Mouse (Mus musculus) CH12.LX (cell line): Measurements from ENCODE around the gene Ip6k1. TPM values are rescaled to one million over a fixed set of nuclear protein-coding genes. Genes with fewer than 3 reads are reported as not detected.
A peak's percentile ranks its signal among the peaks of the same experiment; 100 is the strongest.

Source experiments
- DNase-seq: peaks from one replicate; pipeline ENCODE4 v3.0.0-alpha.2; 2013; ENCODE audit errors: extremely low read depth
- H3K27ac ChIP-seq: 2 replicates; pipeline ENCODE4 v1.5.1; 2012; ENCODE audit warnings: low read depth, mild to moderate bottlenecking, control low read depth, moderate library complexity; ENCODE audit not compliant: insufficient read depth
- H3K27me3 ChIP-seq: replicated peaks from 2 replicates; pipeline ENCODE3; 2012; ENCODE audit warnings: inconsistent platforms
- H3K36me3 ChIP-seq, 2 experiments: replicated peaks in 1 of 2; 2 replicates each; pipeline versions ENCODE3 to v1.6.1; 2012; ENCODE audit warnings: inconsistent platforms in 1 of 2, low read length in 1 of 2, mild to moderate bottlenecking in 1 of 2, mixed read lengths in 1 of 2, moderate library complexity in 1 of 2; ENCODE audit not compliant: control insufficient read depth in 1 of 2, insufficient read depth in 1 of 2
- H3K4me1 ChIP-seq, 2 experiments: 2 replicates each; pipeline ENCODE4 v1.6.1; 2012; ENCODE audit warnings: inconsistent platforms in 1 of 2, moderate library complexity in 1 of 2; ENCODE audit not compliant: insufficient read depth in 2 of 2, control insufficient read depth in 1 of 2
- H3K4me2 ChIP-seq: 2 replicates; pipeline ENCODE4 v1.6.1; 2012; ENCODE audit warnings: low read depth, mild to moderate bottlenecking, control low read depth; ENCODE audit not compliant: poor library complexity, insufficient read depth, severe bottlenecking
- H3K4me3 ChIP-seq, 3 experiments: fragments of 150-350 bp in 1 of 3; sonication (generic) in 1 of 3; replicated peaks in 1 of 3; 2 replicates each; pipeline versions ENCODE3 to v1.5.1; 2011 to 2012; ENCODE audit warnings: low read depth in 2 of 3, low read length in 2 of 3, mild to moderate bottlenecking in 2 of 3, moderate library complexity in 2 of 3, control low read depth in 1 of 3, improper control_type of control experiment in 1 of 3, inconsistent platforms in 1 of 3, mixed read lengths in 1 of 3; ENCODE audit not compliant: poor library complexity in 1 of 3
- H3K79me2 ChIP-seq: replicated peaks from 2 replicates; pipeline ENCODE4 v1.6.1; 2012; ENCODE audit warnings: mild to moderate bottlenecking, moderate library complexity; ENCODE audit not compliant: control insufficient read depth, poor library complexity, insufficient read depth, severe bottlenecking; ENCODE audit errors: extremely low read depth
- H3K9ac ChIP-seq: 2 replicates; pipeline ENCODE4 v1.6.1; 2012; ENCODE audit warnings: low read depth, mild to moderate bottlenecking, control low read depth, moderate library complexity; ENCODE audit not compliant: insufficient read depth
- H3K9me3 ChIP-seq: replicated peaks from 2 replicates; pipeline ENCODE3; 2012; ENCODE audit warnings: low read length, inconsistent platforms, mixed read lengths
- BHLHE40 ChIP-seq: IDR thresholded peaks from 2 replicates; pipeline ENCODE4 v1.6.1; 2011; ENCODE audit warnings: mild to moderate bottlenecking, low read depth, low read length, improper control_type of control experiment
- CHD1 ChIP-seq: IDR thresholded peaks from 2 replicates; pipeline ENCODE4 v1.6.1; 2012; ENCODE audit warnings: low read depth, low read length, improper control_type of control experiment, inconsistent platforms
- CHD2 ChIP-seq: IDR thresholded peaks from 2 replicates; pipeline ENCODE4 v1.6.1; 2011; ENCODE audit warnings: low read length, improper control_type of control experiment
- CTCF ChIP-seq, 2 experiments: IDR thresholded peaks in 1 of 2; conservative IDR thresholded peaks in 1 of 2; 2 replicates each; pipeline ENCODE4 v1.5.1; 2011 to 2012; ENCODE audit warnings: low read depth in 2 of 2, low read length in 2 of 2, improper control_type of control experiment in 1 of 2, inconsistent platforms in 1 of 2, mild to moderate bottlenecking in 1 of 2, moderate library complexity in 1 of 2
- E2F4 ChIP-seq: IDR thresholded peaks from 2 replicates; pipeline ENCODE4 v1.6.1; 2011; ENCODE audit warnings: low read depth, low read length, improper control_type of control experiment; ENCODE audit not compliant: insufficient replicate concordance
- ELF1 ChIP-seq: IDR thresholded peaks from 2 replicates; pipeline ENCODE4 v1.6.1; 2014; ENCODE audit warnings: low read depth, mild to moderate bottlenecking, inconsistent platforms, low read length, improper control_type of control experiment
- EP300 ChIP-seq: IDR thresholded peaks from 2 replicates; pipeline ENCODE4 v1.6.1; 2011; ENCODE audit warnings: low read length, improper control_type of control experiment
- ETS1 ChIP-seq: conservative IDR thresholded peaks from 2 replicates; pipeline ENCODE4 v1.6.1; 2012; ENCODE audit warnings: low read depth, mild to moderate bottlenecking, inconsistent platforms, low read length, improper control_type of control experiment, moderate library complexity
- GABPA ChIP-seq: IDR thresholded peaks from 2 replicates; pipeline ENCODE4 v1.6.1; 2012; ENCODE audit warnings: low read depth, low read length, improper control_type of control experiment, inconsistent platforms; ENCODE audit not compliant: insufficient replicate concordance
- HCFC1 ChIP-seq: IDR thresholded peaks from 2 replicates; pipeline ENCODE4 v1.6.1; 2012; ENCODE audit warnings: low read depth, mild to moderate bottlenecking, inconsistent platforms, low read length, improper control_type of control experiment
- IRF4 ChIP-seq: IDR thresholded peaks from 2 replicates; pipeline ENCODE4 v1.6.1; 2014; ENCODE audit warnings: low read depth, mild to moderate bottlenecking, inconsistent platforms, low read length, improper control_type of control experiment
- JUN ChIP-seq: IDR thresholded peaks from 2 replicates; pipeline ENCODE4 v1.6.1; 2011; ENCODE audit warnings: low read depth, mild to moderate bottlenecking, low read length, improper control_type of control experiment, moderate library complexity; ENCODE audit not compliant: insufficient read depth
- KAT2A ChIP-seq: IDR thresholded peaks from 2 replicates; pipeline ENCODE4 v1.6.1; 2012; ENCODE audit warnings: low read length, improper control_type of control experiment, inconsistent platforms; ENCODE audit not compliant: insufficient replicate concordance
- MAX ChIP-seq: IDR thresholded peaks from 2 replicates; pipeline ENCODE4 v1.6.1; 2011; ENCODE audit warnings: low read length, improper control_type of control experiment
- MAZ ChIP-seq: IDR thresholded peaks from 2 replicates; pipeline ENCODE4 v1.6.1; 2012; ENCODE audit warnings: low read depth, mild to moderate bottlenecking, inconsistent platforms, low read length, improper control_type of control experiment, moderate library complexity
- MEF2A ChIP-seq: IDR thresholded peaks from 2 replicates; pipeline ENCODE4 v1.6.1; 2014; ENCODE audit warnings: low read depth, mild to moderate bottlenecking, inconsistent platforms, low read length, improper control_type of control experiment, borderline replicate concordance
- MYC ChIP-seq: IDR thresholded peaks from 2 replicates; pipeline ENCODE4 v1.6.1; 2011; ENCODE audit warnings: low read depth, mild to moderate bottlenecking, improper control_type of control experiment, low read length
- NELFE ChIP-seq: IDR thresholded peaks from 2 replicates; pipeline ENCODE4 v1.6.1; 2011; ENCODE audit warnings: low read depth, low read length, improper control_type of control experiment
- NRF1 ChIP-seq: IDR thresholded peaks from 2 replicates; pipeline ENCODE4 v1.6.1; 2014; ENCODE audit warnings: low read depth, mild to moderate bottlenecking, inconsistent platforms, low read length, improper control_type of control experiment, moderate library complexity
- PAX5 ChIP-seq: IDR thresholded peaks from 2 replicates; pipeline ENCODE4 v1.6.1; 2012; ENCODE audit warnings: low read length, inconsistent platforms, mixed read lengths
- POLR2A ChIP-seq: IDR thresholded peaks from 2 replicates; pipeline ENCODE4 v1.6.1; 2011; ENCODE audit warnings: low read depth, mild to moderate bottlenecking, improper control_type of control experiment, low read length
- POLR2AphosphoS2 ChIP-seq: IDR thresholded peaks from 2 replicates; pipeline ENCODE4 v1.6.1; 2011; ENCODE audit warnings: low read depth, low read length, improper control_type of control experiment
- RAD21 ChIP-seq: IDR thresholded peaks from 2 replicates; pipeline ENCODE4 v1.6.1; 2011; ENCODE audit warnings: low read depth, mild to moderate bottlenecking, low read length, improper control_type of control experiment, moderate library complexity
- RCOR1 ChIP-seq: conservative IDR thresholded peaks from 2 replicates; pipeline ENCODE4 v1.6.1; 2012; ENCODE audit warnings: low read depth, mild to moderate bottlenecking, inconsistent platforms, low read length, improper control_type of control experiment
- SMC3 ChIP-seq: IDR thresholded peaks from 2 replicates; pipeline ENCODE4 v1.6.1; 2011; ENCODE audit warnings: low read depth, low read length, improper control_type of control experiment
- TBP ChIP-seq: conservative IDR thresholded peaks from 2 replicates; pipeline ENCODE4 v1.6.1; 2011; ENCODE audit warnings: low read depth, low read length, improper control_type of control experiment
- UBTF ChIP-seq: IDR thresholded peaks from 2 replicates; pipeline ENCODE4 v1.6.1; 2012; ENCODE audit warnings: low read depth, mild to moderate bottlenecking, inconsistent platforms, low read length, improper control_type of control experiment, moderate library complexity
- USF1 ChIP-seq: IDR thresholded peaks from 2 replicates; pipeline ENCODE4 v1.6.1; 2014; ENCODE audit warnings: low read depth, mild to moderate bottlenecking, inconsistent platforms, low read length, improper control_type of control experiment
- USF2 ChIP-seq: conservative IDR thresholded peaks from 2 replicates; pipeline ENCODE4 v1.6.1; 2011; ENCODE audit warnings: low read depth, low read length, improper control_type of control experiment
- ZC3H11A ChIP-seq: IDR thresholded peaks from 2 replicates; pipeline ENCODE4 v1.6.1; 2012; ENCODE audit warnings: low read depth, mild to moderate bottlenecking, inconsistent platforms, low read length, improper control_type of control experiment
- ZKSCAN1 ChIP-seq: IDR thresholded peaks from 2 replicates; pipeline ENCODE4 v1.6.1; 2012; ENCODE audit warnings: low read depth, inconsistent platforms, low read length, improper control_type of control experiment, borderline replicate concordance
- ZMIZ1 ChIP-seq: IDR thresholded peaks from 2 replicates; pipeline ENCODE4 v1.6.1; 2012; ENCODE audit warnings: low read depth, mild to moderate bottlenecking, inconsistent platforms, low read length, improper control_type of control experiment
- dilution Hi-C: fragments of 300-500 bp; cut with MboI; formaldehyde crosslinking; loops from 2 replicates; pipeline ENCODE4 v1.14.3; 2020; ENCODE audit warnings: low sequenced_read_pairs; ENCODE audit not compliant: extremely low pct_unique_long_range_greater_than_20kb, extremely low pct_ligation_motif_present
- in situ Hi-C: fragments of 300-500 bp; cut with MboI; formaldehyde crosslinking; loops from 3 replicates; pipeline ENCODE4 v1.14.3; 2019; ENCODE audit warnings: low sequenced_read_pairs, low pct_ligation_motif_present, low pct_unique_long_range_greater_than_20kb, mixed read lengths
- polyA plus RNA-seq: library from polyadenylated mRNA; unstranded; fragments of >175 nt; gene quantifications from 2 replicates; pipeline ENCODE4 v1.2.1, GENCODE M21; 2012; ENCODE audit warnings: low read depth; ENCODE audit not compliant: insufficient read length
- total RNA-seq, 2 experiments: library from RNA; depleted of rRNA; stranded (reverse); fragments of 300-350 nt in 1 of 2; fragments of >200 nt in 1 of 2; gene quantifications; 2 replicates each; pipeline ENCODE4 v1.2.3; 2012 to 2014

Gene Ip6k1
- total and polyA plus RNA-seq, 3 experiments: 26.0 to 40.7 (median 27.1) TPM

DNA sequence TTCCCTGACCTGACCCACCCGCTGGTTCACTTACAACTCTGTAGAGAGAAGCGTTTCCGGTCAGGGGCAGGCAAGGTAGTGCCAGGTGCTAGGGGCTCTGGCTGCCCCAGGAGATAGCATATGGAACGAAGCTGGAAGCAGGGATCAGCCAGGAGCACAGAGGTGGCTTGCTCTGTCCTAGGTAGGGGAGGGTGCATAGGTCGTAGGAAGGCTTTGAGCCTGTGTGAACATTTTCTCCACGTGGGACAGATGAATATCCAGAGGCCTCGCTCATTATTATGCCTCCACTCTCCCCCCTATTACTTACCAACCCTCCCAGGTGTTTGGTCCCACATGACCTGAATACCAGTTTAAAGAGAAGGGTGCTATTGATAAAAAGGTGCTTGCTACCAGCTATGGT lies 50.1 kb downstream of the Ip6k1 start:
- no peak overlapping the region for H3K4me2 ChIP-seq
- no peak overlapping the region for H3K4me3 ChIP-seq
- H3K9ac ChIP-seq: no peak overlapping the region
- TF ChIP-seq ZMIZ1: peak; percentile 21
- no peak for TF ChIP-seq ELF1
- no peak for TF ChIP-seq RCOR1
- peaks cover 66 to 78% of the 10 kb centered on the region in 2 experiments for H3K36me3 ChIP-seq
- H3K4me1 ChIP-seq: peaks cover 2 to 31% of the 10 kb centered on the region in 2 experiments; a peak in 2 of 4 replicates
- no peak for DNase-seq
- no peak overlapping the region for H3K27ac ChIP-seq
- no peaks in the 10 kb centered on the region for H3K27me3 ChIP-seq
- in situ Hi-C loops: no loop called here
- H3K79me2 ChIP-seq: no peaks in the 10 kb centered on the region
- H3K9me3 ChIP-seq: no peaks in the 10 kb centered on the region
- dilution Hi-C loops: no loop called here

DNA sequence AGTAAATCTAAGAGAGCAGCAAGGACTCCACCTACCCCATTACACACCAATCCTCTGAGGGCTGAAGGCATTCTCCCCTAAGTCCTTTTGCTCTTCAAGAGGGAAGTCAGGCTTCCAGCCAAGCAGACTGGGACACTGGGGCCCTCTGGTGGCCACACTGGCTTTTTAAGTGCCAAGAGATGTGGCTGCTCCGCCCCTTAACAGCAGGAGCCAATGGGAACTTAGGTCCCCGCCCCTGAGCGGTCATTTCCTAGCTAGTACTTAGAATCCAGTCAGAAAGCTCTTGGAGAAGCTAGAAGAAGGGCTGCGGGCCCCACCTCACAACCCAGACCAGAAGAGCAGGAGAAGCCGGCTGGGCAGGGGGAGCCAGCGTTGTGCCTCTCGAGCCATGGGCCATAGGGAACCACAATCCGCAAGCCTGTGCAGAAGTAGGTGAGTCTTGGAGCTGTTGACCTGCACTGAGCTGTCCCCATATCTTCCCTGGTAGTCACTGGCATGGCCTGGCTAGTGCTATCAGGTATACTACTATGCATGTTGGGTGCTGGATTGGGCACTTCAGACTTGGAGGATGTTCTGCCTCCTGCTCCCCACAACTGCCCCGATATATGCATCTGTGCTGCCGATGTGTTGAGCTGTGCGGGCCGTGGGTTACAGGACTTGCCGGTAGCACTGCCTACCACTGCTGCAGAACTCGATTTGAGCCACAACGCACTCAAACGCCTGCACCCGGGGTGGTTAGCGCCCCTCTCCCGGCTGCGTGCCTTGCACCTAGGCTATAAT lies 50.8 kb downstream of the Ip6k1 start, which contains the start of gene Amigo3:
Gene Amigo3, plus strand, starts transcription at position 275 of the 780 bp plus-strand sequence.
- Histone ChIP-seq H3K27me3 (no peaks in the 10 kb centered on the region), H3K9me3 (no peaks in the 10 kb centered on the region), H3K4me2 (no peak within 1 kb of the TSS), H3K36me3 (peaks cover 72 to 79% of the 10 kb centered on the region in 2 experiments), H3K9ac (no peak within 1 kb of the TSS), H3K4me3 (no peak within 1 kb of the TSS), H3K79me2 (no peaks in the 10 kb centered on the region), H3K27ac (no peak within 1 kb of the TSS), H3K4me1 (peaks cover 2 to 29% of the 10 kb centered on the region in 2 experiments; a peak in 2 of 4 replicates)
- DNase-seq: peak; percentile 96
- in situ Hi-C loops: no loop called here
- dilution Hi-C loops: no loop called here
- TF ChIP-seq CHD1: no peak
- no peak for TF ChIP-seq MAX
- TF ChIP-seq IRF4: no peak
- TF ChIP-seq POLR2AphosphoS2: peak; percentile 70; the same call in 1 of the 2 replicates
- peak; percentile 79 for TF ChIP-seq RAD21
- TF ChIP-seq USF1: no peak
- TF ChIP-seq ZKSCAN1: no peak
- TF ChIP-seq MEF2A: no peak
- TF ChIP-seq NRF1: no peak
- no peak for TF ChIP-seq KAT2A
- TF ChIP-seq SMC3: peak; percentile 89
- peak; percentile 61 to 95 for TF ChIP-seq CTCF (conservative IDR thresholded peaks at IDR 0.05 in 1 of 2, IDR thresholded peaks at IDR 0.05 in 1 of 2; ENCODE audit: low read depth in 2 of 2, low read length in 2 of 2)
- TF ChIP-seq POLR2A: peak; percentile 23; the same call in 1 of the 2 replicates
- TF ChIP-seq RCOR1: no peak
- no peak for TF ChIP-seq E2F4
- no peak for TF ChIP-seq MAZ
- no peak for TF ChIP-seq PAX5
- peak; percentile 91 for TF ChIP-seq TBP
- no peak for TF ChIP-seq MYC
- TF ChIP-seq ELF1: peak; percentile 53; the same call in 1 of the 2 replicates
- no peak for TF ChIP-seq NELFE
- no peak for TF ChIP-seq CHD2
- no peak for TF ChIP-seq EP300
- TF ChIP-seq UBTF: no peak
- TF ChIP-seq ETS1: no peak
- TF ChIP-seq GABPA: no peak
- TF ChIP-seq USF2: no peak
- no peak for TF ChIP-seq ZC3H11A
- TF ChIP-seq HCFC1: no peak; the same call in 1 of the 2 replicates
- TF ChIP-seq JUN: no peak
- TF ChIP-seq BHLHE40: no peak
